Mouse (Mus musculus) megakaryocyte, embryonic 14.5 days (primary cell): ENCODE measurements around the gene Uqcc1. TPM values are rescaled to one million over a fixed set of nuclear protein-coding genes. Genes with fewer than 3 reads are reported as not detected.
A peak's percentile ranks its signal among the peaks of the same experiment; 100 is the strongest.

ENCODE experiments used
- H3K27me3 ChIP-seq: replicated peaks from 2 replicates; pipeline ENCODE3; 2012; ENCODE audit warnings: inconsistent platforms
- H3K36me3 ChIP-seq: replicated peaks from 2 replicates; pipeline ENCODE3; 2012; ENCODE audit warnings: low read length, inconsistent platforms, mixed read lengths
- H3K4me1 ChIP-seq: 2 replicates; pipeline ENCODE4 v1.6.1; 2012; ENCODE audit warnings: inconsistent platforms
- H3K4me3 ChIP-seq: replicated peaks from 2 replicates; pipeline ENCODE3; 2012; ENCODE audit warnings: moderate library complexity, mild to moderate bottlenecking, inconsistent platforms
- H3K9me3 ChIP-seq: 2 replicates; pipeline ENCODE4 v1.6.1; 2012; ENCODE audit warnings: inconsistent platforms
- FLI1 ChIP-seq: IDR thresholded peaks from 2 replicates; pipeline ENCODE4 v1.6.1; 2012; ENCODE audit warnings: low read length, inconsistent platforms, mixed read lengths
- GATA1 ChIP-seq: IDR thresholded peaks from 3 replicates; pipeline ENCODE4 v1.6.1; 2012; ENCODE audit warnings: mixed read lengths, low read length, inconsistent platforms, borderline replicate concordance
- polyA plus RNA-seq: library from polyadenylated mRNA; stranded (reverse); fragments of >175 nt; gene quantifications from 2 replicates; pipeline ENCODE4 v1.2.3, GENCODE M21; 2012; ENCODE audit warnings: low replicate concordance; ENCODE audit not compliant: insufficient read depth

The Uqcc1 gene
- polyA plus RNA-seq, 1 experiment, result 2.8 TPM

DNA sequence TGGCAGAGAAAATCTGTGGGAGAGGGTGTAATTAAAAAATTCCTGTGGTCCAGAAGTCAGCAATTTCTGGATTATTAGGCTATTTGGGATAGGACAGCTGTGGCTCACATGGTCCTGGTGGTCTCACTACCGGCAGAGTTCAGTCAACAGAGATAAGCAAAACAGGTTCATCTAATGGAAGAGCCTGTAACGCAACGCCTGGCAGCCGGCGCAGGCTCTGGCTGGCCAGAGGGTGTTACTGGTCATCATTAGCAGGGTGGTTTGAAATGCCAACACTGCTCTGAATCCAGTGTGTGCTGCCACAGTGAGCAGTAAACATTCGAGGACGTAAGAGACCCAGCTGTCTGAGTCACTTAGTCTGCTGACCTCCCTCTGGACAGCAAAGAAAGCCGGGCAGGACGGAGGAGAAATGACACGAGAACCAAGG, 44.8 kb downstream of the Uqcc1 start:
- Histone ChIP-seq H3K4me3 (no peak overlapping the region), H3K36me3 (peaks cover 78% of the 10 kb centered on the region), H3K4me1 (peaks cover 28% of the 10 kb centered on the region), H3K9me3 (no peaks in the 10 kb centered on the region), H3K27me3 (no peaks in the 10 kb centered on the region)
- TF ChIP-seq FLI1, result no peak
- no peak for TF ChIP-seq GATA1

- Histone ChIP-seq H3K27me3 (no peaks in the 10 kb centered on the region), H3K4me3 (peak overlapping the region; percentile 28), H3K9me3 (no peaks in the 10 kb centered on the region), H3K4me1 (peaks cover 52% of the 10 kb centered on the region), H3K36me3 (peaks cover 72% of the 10 kb centered on the region)
- TF ChIP-seq FLI1, result no peak
- no peak for TF ChIP-seq GATA1
Measured at GRCm38 (mm10) chr2:155882087-155882486, 48.0 kb downstream of the Uqcc1 start.

DNA sequence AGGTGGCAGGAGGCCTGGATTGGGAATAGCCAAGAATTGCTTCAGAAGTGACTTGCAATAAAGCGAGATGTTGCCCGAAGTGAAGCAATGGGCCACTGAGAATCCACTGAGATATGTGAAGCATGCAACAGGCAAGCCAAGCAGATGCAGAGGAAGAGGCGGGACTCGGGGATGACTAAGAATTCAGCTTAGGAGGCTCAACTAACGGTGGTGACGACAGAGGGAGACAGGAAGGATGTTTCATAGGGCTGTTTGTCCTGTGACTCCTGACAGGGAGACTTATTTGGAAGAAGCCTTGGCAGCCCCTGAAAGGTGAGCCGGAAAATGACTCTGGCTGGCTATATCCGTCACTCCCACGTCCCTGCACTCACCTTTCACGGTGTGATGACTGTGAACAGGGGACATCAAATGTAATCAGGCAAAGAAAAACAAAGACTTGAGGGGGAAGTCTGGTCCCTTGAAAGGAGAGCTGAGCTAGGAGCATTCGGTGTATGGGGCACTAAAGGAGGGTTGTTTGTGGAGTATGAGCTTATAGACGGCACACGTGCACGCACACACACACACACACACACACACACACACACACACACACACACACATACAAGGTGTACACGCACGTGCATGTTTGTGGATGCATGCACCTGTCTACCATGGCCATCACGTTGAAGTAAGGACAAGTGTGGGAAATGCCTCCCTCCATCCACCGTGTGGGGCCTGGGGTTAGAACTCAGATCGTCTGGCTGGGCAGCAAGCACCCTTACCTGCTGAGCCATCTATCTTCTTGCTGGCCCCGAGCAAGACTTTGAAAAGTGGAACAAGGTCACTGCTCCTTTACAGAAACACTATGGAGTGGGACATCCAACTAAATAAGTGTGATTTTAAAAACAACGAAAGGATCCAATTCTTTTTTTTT, 50.9 kb downstream of the Uqcc1 start:
- peak overlapping the region; percentile 81 for H3K4me3 ChIP-seq
- no peaks in the 10 kb centered on the region for H3K27me3 ChIP-seq
- no peak for TF ChIP-seq FLI1
- TF ChIP-seq GATA1, result no peak
- H3K36me3 ChIP-seq, result peaks cover 71% of the 10 kb centered on the region
- no peaks in the 10 kb centered on the region for H3K9me3 ChIP-seq
- peaks cover 79% of the 10 kb centered on the region for H3K4me1 ChIP-seq

GRCm38 (mm10) chr2:155873636-155874035, 56.5 kb downstream of the Uqcc1 start:
- Histone ChIP-seq H3K4me1 (peaks cover 83% of the 10 kb centered on the region), H3K9me3 (no peaks in the 10 kb centered on the region), H3K4me3 (peak overlapping the region; percentile 74), H3K36me3 (peaks cover 80% of the 10 kb centered on the region), H3K27me3 (no peaks in the 10 kb centered on the region)
- TF ChIP-seq FLI1 (no peak), GATA1 (no peak)

- Histone ChIP-seq H3K9me3 (no peaks in the 10 kb centered on the region), H3K4me3 (peak overlapping the region; percentile 74), H3K27me3 (no peaks in the 10 kb centered on the region), H3K4me1 (peaks cover 86% of the 10 kb centered on the region), H3K36me3 (peaks cover 84% of the 10 kb centered on the region)
- TF ChIP-seq GATA1 (no peak), FLI1 (no peak)
Measured at GRCm38 (mm10) chr2:155872930-155873507, 57.1 kb downstream of the Uqcc1 start.

DNA sequence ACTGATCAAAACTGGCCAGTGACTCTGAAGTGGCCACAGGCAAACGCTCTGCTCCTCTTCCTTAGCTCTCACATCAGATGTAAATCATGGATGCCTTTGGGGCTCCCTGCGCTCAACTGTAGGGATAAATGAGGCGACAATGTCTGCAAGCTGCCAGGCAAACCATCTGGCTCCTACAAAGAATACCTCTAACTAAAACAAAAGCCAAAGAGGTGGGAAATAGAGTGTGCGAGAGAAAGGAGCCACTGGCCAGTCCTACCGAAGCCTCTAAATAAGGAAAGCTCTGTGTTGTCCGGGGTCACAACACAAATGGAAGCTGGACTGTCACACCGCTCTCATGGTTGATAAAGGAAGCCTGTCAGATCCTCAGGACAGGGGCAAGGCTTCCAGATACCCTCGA, 57.6 kb downstream of the Uqcc1 start:
- Histone ChIP-seq H3K4me1 (peaks cover 86% of the 10 kb centered on the region), H3K4me3 (no peak overlapping the region), H3K36me3 (peaks cover 86% of the 10 kb centered on the region), H3K27me3 (no peaks in the 10 kb centered on the region), H3K9me3 (no peaks in the 10 kb centered on the region)
- TF ChIP-seq FLI1, result no peak
- TF ChIP-seq GATA1, result no peak

DNA sequence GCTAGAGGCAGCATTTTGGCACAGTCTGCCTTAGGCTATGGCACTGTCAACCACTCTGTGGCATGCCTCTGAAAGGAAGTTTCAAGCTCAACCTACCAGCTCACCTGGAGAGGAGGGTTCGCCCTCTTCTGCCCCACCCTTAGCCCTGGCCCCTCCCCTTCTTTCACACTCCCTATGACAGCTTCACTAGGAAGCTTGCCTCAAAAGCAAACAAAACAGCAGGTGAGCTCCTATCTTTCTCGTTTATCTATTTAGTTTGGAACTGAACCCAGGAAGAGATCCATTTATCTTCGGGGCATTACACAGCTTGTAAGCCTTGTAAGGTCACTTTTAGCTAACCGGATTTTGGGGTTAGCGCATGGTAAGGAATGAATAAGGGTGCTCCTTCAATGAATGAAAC, 60.3 kb downstream of the Uqcc1 start:
- Histone ChIP-seq H3K36me3 (peaks cover 77% of the 10 kb centered on the region), H3K4me3 (no peak overlapping the region), H3K27me3 (no peaks in the 10 kb centered on the region), H3K9me3 (no peaks in the 10 kb centered on the region), H3K4me1 (peaks cover 67% of the 10 kb centered on the region)
- no peak for TF ChIP-seq FLI1
- no peak for TF ChIP-seq GATA1

DNA sequence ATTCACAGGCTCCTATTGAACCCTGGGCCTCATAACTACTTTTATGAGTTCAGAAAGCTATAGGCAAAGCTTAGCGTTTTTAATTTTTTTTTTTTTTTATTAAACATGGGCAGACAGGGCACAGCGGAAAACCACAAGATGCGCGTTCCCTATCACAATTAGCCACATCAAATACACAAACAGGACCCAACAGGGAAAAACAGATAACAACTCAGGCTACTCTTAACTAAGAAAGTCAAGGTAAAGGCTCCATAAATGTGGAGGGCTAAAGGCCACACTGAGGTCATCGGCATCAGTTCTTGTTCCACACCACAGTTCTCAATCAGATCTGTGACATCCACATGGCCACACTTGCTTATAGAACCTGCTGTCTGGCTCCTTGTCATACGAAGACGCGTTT, 61.8 kb downstream of the Uqcc1 start:
- Histone ChIP-seq H3K36me3 (peaks cover 79% of the 10 kb centered on the region), H3K4me3 (no peak overlapping the region), H3K9me3 (no peaks in the 10 kb centered on the region), H3K4me1 (peaks cover 53% of the 10 kb centered on the region), H3K27me3 (no peaks in the 10 kb centered on the region)
- TF ChIP-seq GATA1, result no peak
- no peak for TF ChIP-seq FLI1

- Histone ChIP-seq H3K36me3 (peaks cover 71% of the 10 kb centered on the region), H3K4me1 (peaks cover 14% of the 10 kb centered on the region), H3K27me3 (no peaks in the 10 kb centered on the region), H3K9me3 (no peaks in the 10 kb centered on the region), H3K4me3 (no peak overlapping the region)
- TF ChIP-seq FLI1 (no peak), GATA1 (no peak)
Measured at GRCm38 (mm10) chr2:155863301-155863867, 66.7 kb downstream of the Uqcc1 start.
